Mouse (Mus musculus) lung, adult 10 weeks (tissue): Measurements from ENCODE around the gene Cyp1a2. TPM values are rescaled to one million over a fixed set of nuclear protein-coding genes. Genes with fewer than 3 reads are reported as not detected.

Source experiments
- polyA plus RNA-seq: library from polyadenylated mRNA; stranded (reverse); fragments of 350-450 nt; fragmentation: Illumina TruSeq; extraction: RNeasy Lipid Tissue Mini Kit (QIAGEN cat#74804); gene quantifications from one replicate; pipeline ENCODE4 v1.2.3, GENCODE M21; 2014; ENCODE audit warnings: low read depth, low replicate concordance; ENCODE audit not compliant: insufficient read depth

The Cyp1a2 gene
- not detected for polyA plus RNA-seq

GRCm38 (mm10) chr9:57683520-57683919 lies at the start of gene Cyp1a2:
Cyp1a2 (minus strand) TSS chr9:57683703.

DNA sequence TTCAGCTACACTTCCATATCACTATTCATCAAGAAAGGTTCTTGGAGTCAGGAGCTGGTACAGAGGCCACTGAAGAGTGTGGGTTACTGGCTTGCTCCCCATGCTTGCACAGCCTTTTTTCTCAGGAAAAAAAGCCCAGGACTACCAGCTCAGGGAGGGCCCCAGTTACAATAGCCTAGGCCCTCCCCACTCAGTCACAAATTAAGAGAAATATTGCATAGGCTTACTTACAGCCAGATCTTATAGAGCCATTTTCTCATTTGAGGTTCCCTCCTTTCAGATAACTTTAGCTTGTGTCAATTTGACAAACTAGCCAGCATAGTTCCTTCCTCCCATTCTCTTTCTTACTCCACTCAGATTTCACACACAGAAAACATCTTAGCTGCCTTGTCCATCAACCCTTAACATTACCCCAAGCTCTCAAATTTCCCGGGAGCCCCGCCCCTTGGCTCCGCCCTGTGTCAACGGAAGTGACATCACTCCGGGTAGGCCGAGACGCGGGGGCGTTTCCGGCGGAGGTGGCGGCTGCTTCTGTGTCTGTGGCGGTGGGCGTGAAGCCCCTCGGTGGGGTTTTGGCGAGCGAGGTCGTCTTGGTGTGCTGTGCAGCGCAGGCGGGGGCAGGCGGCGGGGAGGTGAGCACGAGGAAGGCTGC lies 24.7 kb upstream of the Cyp1a2 start, which contains the start of gene Edc3:
Edc3 (plus strand) TSS at position 473 of the 652 bp plus-strand sequence.

GRCm38 (mm10) chr9:57687751-57688150 lies 4.2 kb upstream of the Cyp1a2 start, which contains the start of gene Cyp1a1:
Cyp1a1 (plus strand) TSS chr9:57687928.

GRCm38 (mm10) chr9:57653283-57653682 lies 30.2 kb downstream of the Cyp1a2 start, which contains the start of gene Csk:
Csk (minus strand) TSS chr9:57653631.

Other genes with a start within 250 kb of the Cyp1a2 start
- gene Ppcdc, start 243.6 kb downstream of the Cyp1a2 start, polyA plus RNA-seq: 17.6 TPM
- gene Scamp5, start 215.6 kb downstream of the Cyp1a2 start, polyA plus RNA-seq: 3.3 TPM
- gene Rpp25, start 179.7 kb downstream of the Cyp1a2 start, polyA plus RNA-seq: 0.50 TPM
- gene Cox5a, start 162.4 kb downstream of the Cyp1a2 start, polyA plus RNA-seq: 258 TPM
- 13.3 TPM for gene Fam219b, start 146.2 kb downstream of the Cyp1a2 start, polyA plus RNA-seq
- 13.2 TPM for gene Mpi, start 130.9 kb downstream of the Cyp1a2 start, polyA plus RNA-seq
- 34.8 TPM for gene Scamp2, start 122.8 kb downstream of the Cyp1a2 start, polyA plus RNA-seq
- gene Ulk3, start 94.3 kb downstream of the Cyp1a2 start, polyA plus RNA-seq: 5.4 TPM
- gene Cplx3, start 77.4 kb downstream of the Cyp1a2 start, polyA plus RNA-seq: not detected
- not detected for gene Lman1l, start 62.9 kb downstream of the Cyp1a2 start, polyA plus RNA-seq
- gene Csk, start 30.1 kb downstream of the Cyp1a2 start, polyA plus RNA-seq: 58.2 TPM
- gene Cyp1a1, start 4.2 kb upstream of the Cyp1a2 start, polyA plus RNA-seq: 7.8 TPM
- 9.5 TPM for gene Edc3, start 24.8 kb upstream of the Cyp1a2 start, polyA plus RNA-seq
- gene Clk3, start 82.2 kb upstream of the Cyp1a2 start, polyA plus RNA-seq: 55.9 TPM
- 4.1 TPM for gene Arid3b, start 153.1 kb upstream of the Cyp1a2 start, polyA plus RNA-seq
- gene Ubl7, start 227.3 kb upstream of the Cyp1a2 start, polyA plus RNA-seq: 40.9 TPM